Mouse (Mus musculus) spleen, adult 18-20 months (tissue): ENCODE measurements around the gene Mfsd12.

Source experiments
- DNase-seq, 2 experiments: peaks; one replicate each; pipeline ENCODE4 v3.0.0; 2022; ENCODE audit warnings: mixed read lengths in 2 of 2

The Mfsd12 gene

DNA sequence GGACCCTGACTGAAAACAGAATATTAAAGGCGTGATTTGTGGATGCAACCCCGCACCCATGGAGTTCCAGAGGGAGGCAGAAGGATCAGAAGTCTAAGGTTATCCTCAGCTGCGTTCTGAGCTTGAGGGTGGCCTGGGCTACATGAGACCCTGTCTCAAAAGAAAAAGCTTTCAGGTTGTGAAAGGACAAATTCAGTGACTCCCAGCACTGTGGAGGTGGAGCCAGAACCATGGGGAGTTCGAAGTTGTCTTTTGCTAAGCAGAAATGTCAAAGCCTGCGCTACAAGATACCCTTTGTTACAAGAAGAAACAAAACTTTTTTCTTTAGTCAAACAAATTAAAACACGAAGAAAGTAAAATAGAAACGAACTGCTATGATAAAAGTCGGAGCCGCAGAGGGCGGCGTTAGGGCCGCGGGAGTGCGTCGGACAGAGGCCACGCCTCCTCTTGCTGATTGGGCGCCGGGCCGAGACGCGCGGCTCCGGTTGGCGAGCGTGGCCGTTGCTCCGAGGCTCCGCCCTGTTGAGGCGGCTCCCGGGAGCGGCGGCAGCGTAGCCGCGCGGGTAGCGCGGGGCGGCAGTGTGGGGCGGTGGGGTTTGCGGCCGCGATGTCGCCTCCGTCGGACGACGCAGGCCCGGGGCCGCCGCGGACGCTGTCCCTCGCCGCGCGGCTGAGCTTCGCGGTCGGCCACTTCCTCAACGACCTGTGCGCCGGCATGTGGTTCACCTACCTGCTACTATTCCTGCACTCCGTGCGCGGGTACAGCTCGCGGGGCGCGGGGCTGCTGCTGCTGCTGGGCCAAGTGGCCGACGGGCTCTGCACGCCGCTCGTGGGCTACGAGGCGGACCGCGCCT, at the start of gene Mfsd12:
TSS of gene Mfsd12 (plus strand) at position 501 of the 854 bp plus-strand sequence.
- peak; percentile 83 to 86 for DNase-seq

- no peak for DNase-seq
Observed at GRCm38 (mm10) chr10:81309571-81309970, 47.7 kb upstream of the Mfsd12 start.

- DNase-seq, result no peak
Observed at GRCm38 (mm10) chr10:81313581-81313980, 43.7 kb upstream of the Mfsd12 start.

- no peak for DNase-seq
Observed at GRCm38 (mm10) chr10:81314201-81314600, 43.1 kb upstream of the Mfsd12 start.

DNA sequence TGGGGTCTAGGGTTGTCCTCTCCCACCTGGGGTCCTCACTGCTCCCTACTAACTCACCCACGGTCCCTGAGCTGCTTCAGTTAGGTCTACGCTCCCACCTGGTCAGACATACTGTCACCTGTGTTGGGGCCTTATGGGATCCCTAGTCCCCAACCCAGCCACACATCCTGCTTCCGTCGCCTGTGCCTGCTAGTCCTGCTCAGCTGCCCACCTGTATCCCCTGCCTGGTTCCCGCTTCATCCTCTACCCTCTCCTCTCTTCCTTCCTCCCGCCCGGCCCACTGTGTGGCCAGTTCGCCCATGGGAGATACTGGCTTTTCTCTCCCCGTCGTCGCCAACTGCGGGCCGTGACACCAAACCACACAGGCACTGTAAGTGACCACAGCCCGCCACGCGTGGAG, 41.7 kb upstream of the Mfsd12 start:
- DNase-seq, result no peak

DNA sequence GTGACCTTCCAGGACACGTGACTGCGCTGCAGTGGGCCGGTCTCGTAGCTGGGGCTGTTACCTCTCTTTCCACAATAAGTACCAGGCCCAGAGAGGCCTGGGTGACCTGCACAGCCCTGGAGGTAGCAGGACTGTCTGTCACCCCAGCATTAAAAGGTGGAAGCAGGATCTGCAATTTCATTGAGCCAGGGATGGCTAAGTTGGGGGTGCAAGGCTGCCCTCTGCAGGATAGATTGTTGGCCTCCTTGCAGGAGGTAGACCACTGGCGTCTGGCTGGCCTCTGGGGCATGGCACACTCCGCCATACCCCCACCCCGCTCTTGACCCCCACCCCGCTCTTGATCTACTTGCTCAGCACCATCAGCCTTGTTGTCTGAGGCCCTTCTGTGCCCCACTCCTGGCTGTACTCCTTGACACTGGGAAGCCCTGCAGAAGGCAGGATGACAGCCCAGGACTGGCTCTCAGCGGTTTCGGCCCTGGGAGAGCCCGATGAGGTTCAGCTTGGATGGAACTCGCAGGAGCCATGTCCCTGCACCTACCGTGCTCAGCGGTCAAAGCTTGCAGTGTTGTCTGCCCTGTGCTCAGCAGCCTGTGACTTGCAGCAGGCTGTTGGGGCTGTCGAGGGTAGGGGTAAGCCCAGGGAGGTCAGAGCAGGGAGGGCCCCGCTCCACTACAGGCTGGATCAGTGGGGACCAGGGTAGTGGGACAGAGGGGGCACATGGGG, 40.8 kb upstream of the Mfsd12 start:
- no peak for DNase-seq

GRCm38 (mm10) chr10:81317273-81317672, 40.0 kb upstream of the Mfsd12 start:
- DNase-seq, result no peak

- DNase-seq, result no peak
Observed at GRCm38 (mm10) chr10:81318589-81319329, 38.5 kb upstream of the Mfsd12 start.

- no peak for DNase-seq
Observed at GRCm38 (mm10) chr10:81319330-81319699, 38.0 kb upstream of the Mfsd12 start.

DNA sequence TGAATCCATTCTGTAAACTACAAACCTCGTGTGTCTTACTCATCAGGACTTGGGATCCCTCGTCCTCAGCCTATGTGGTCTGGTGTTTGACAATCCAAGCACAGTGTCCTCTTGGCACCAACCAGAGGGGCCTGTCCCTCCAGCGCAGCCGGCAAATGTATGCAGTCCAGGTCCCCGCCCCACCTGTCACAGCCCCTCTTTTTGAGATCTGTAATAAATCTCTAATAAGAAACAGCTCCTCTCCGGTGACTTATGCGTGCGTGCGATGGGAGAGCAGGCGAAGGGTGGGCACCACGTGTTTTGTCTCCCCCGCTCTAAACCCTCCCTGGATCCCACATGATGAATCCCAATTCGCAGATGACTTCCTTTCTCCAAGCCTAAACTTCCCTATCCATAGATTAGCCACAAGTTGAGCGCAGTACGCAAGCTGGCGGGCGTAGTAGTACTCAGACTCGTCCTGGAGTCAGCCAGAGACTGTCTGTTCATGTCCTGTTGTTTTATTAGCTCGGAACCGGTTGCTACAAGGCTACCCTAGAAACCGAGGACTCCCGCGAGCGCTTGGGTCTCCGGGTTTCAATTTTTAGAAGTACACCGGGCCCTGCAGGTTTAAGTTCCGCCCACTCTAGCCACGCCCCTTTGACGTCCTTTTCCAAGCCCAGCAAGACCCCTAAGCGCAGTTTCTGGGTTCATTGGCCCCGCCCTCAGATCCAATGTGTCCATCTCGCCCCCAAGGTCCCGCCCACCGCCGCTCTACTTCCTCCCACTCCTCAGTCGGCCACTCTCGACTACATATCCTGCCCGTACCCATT, 37.3 kb upstream of the Mfsd12 start:
- DNase-seq, result peak in 1 of 2 experiments; percentile 93

DNA sequence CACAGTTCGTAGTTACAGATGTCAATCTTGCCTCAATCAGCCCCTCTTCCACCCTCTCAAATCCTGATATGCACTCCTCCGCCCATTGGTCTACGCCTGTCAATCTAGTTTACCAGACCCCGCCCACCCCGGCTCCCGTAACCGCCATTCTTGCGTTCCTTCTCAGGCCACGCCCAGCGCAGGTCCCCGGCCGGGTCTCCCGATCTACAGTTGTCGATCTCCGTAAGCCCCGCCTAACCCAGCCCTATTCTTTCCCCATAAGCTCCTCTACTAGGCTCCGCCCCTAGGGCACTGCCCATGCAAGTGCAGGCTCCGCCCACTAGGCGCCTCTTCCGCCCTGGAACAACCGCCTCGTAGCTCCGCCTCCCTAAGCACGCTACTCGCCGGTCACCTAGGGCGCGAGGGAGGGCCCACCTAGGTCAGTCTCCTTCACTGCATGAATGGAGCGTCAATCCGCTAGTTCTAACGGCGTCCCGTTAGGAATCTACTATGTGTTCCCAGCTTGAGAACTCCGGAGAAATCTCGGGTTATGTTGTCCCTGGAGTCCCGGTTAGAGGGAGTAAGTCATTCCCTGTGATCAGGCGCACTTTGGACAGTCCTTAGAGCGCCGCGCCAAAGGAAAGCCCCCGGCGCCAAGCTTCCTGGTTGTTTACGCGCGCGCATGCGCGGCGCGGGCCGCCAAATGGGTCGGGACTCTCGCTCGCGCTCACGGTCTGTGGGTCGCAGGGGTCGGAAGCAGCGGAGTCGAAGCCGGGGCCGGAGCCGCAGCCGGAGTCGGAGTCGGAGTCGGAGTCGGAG, 36.5 kb upstream of the Mfsd12 start, which contains the start of gene Cactin:
TSS of gene Cactin (plus strand) at position 554 of the 798 bp plus-strand sequence.
- DNase-seq, result peak; percentile 97 to 99

- DNase-seq, result no peak
Observed at GRCm38 (mm10) chr10:81321436-81321835, 35.9 kb upstream of the Mfsd12 start.

GRCm38 (mm10) chr10:81322444-81322843, 34.8 kb upstream of the Mfsd12 start:
- peak in 1 of 2 experiments; percentile 16 for DNase-seq

- no peak for DNase-seq
Observed at GRCm38 (mm10) chr10:81323141-81323775, 34.0 kb upstream of the Mfsd12 start.

- DNase-seq, result no peak
Observed at GRCm38 (mm10) chr10:81323791-81324530, 33.3 kb upstream of the Mfsd12 start.

DNA sequence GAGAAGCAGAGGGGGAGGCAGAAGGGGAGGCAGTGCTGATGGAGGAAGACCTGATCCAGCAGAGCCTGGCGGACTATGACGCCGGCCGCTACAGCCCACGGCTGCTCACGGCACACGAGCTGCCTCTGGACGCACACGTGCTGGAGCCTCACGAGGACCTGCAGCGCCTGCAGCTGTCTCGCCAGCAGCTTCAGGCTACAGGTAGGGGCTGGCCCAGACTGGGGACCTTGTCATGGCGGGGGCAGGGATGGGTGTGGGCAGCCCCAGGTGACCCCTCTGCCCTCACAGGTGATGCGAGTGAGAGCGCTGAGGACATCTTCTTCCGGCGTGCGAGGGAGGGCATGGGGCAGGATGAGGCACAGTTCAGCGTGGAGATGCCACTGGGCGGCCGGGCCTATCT, 32.1 kb upstream of the Mfsd12 start:
- DNase-seq, result no peak

GRCm38 (mm10) chr10:81325781-81326180, 31.5 kb upstream of the Mfsd12 start:
- DNase-seq, result no peak

DNA sequence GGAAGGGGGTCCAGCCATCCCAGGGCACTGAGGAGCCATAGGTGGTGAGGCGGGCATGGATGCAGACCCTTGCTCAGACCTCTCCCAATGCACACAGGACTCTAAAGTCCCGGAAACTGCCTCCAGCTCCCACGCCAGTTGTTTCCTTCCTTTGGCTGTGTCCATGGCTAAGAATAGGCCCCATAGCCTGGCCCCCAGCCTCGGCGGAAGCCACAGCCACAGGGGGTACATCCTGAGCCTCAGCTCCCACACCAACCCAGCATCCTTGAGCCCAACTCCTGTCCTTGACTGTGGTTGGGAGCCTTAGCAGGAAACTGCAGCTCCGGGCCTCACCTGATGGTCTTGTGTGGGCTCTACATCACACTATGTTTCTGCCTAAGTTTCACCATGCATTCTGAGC, 30.4 kb upstream of the Mfsd12 start:
- DNase-seq, result no peak

GRCm38 (mm10) chr10:81327959-81328358, 29.3 kb upstream of the Mfsd12 start:
- no peak for DNase-seq

DNA sequence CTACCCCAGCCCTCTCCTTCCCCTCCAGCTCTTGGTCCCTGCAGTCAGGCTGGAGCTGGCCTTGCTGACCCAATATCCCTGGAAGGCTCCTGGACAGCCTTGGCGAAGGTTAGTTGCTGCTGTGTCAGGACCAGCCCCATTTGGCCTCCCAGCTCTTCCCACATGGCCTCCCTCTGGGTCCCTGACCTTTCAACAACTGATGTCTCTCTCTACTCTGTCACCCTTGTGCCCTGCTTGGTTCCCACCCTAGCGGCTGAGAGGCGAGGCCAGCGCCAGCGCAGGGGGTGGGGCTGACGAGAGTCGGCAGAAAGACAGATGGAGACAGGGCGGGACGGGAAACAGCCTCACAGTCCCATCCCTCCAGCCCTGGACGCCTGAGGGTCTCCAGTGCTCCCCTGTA, 28.9 kb upstream of the Mfsd12 start, which contains the start of gene Tbxa2r:
TSS of gene Tbxa2r (plus strand) at position 346 of the 400 bp plus-strand sequence.
- peak; percentile 58 to 63 for DNase-seq
